Mouse (Mus musculus) C2C12 (cell line): ENCODE measurements around the gene Csnk1e. TPM values are rescaled to one million over a fixed set of nuclear protein-coding genes. Genes with fewer than 3 reads are reported as not detected.

Experiments used
- H3K27me3 ChIP-seq: one replicate; pipeline ENCODE4 v1.6.1; 2011; ENCODE audit not compliant: control insufficient read depth, insufficient read depth, insufficient read length
- H3K36me3 ChIP-seq: one replicate; pipeline ENCODE4 v1.6.1; 2011; ENCODE audit not compliant: control insufficient read depth, insufficient read depth
- H3K4me3 ChIP-seq: one replicate; pipeline ENCODE4 v1.5.1; 2011; ENCODE audit warnings: mild to moderate bottlenecking, control low read depth; ENCODE audit not compliant: poor library complexity, insufficient read depth, severe bottlenecking
- H3K79me2 ChIP-seq: one replicate; pipeline ENCODE4 v1.6.1; 2011; ENCODE audit not compliant: control insufficient read depth, insufficient read depth
- H3K79me3 ChIP-seq: one replicate; pipeline ENCODE4 v1.6.1; 2011; ENCODE audit warnings: low read depth, control low read depth
- H3ac ChIP-seq: one replicate; pipeline ENCODE3; 2011; ENCODE audit warnings: low read depth; ENCODE audit not compliant: control insufficient read depth, insufficient read length
- CEBPB ChIP-seq: IDR thresholded peaks from one replicate; pipeline ENCODE4 v1.6.1; 2011; ENCODE audit warnings: low read depth, mild to moderate bottlenecking, control low read depth, moderate library complexity
- CTCF ChIP-seq: IDR thresholded peaks from one replicate; pipeline ENCODE4 v1.5.1; 2011; ENCODE audit not compliant: control insufficient read depth, insufficient read depth, insufficient read length
- FOSL1 ChIP-seq: IDR thresholded peaks from one replicate; pipeline ENCODE4 v1.8.0; 2011; ENCODE audit warnings: mild to moderate bottlenecking, low read length; ENCODE audit not compliant: poor library complexity, insufficient read depth, severe bottlenecking
- MAX ChIP-seq: IDR thresholded peaks from one replicate; pipeline ENCODE4 v1.6.1; 2011; ENCODE audit warnings: mild to moderate bottlenecking, control low read depth
- MYOD1 ChIP-seq: IDR thresholded peaks from one replicate; pipeline ENCODE4 v1.6.1; 2011; ENCODE audit warnings: low read depth; ENCODE audit not compliant: control insufficient read depth, insufficient read length
- MYOG ChIP-seq: IDR thresholded peaks from one replicate; pipeline ENCODE4 v1.6.1; 2011; ENCODE audit not compliant: control insufficient read depth, insufficient read length; ENCODE audit errors: extremely low read depth
- USF1 ChIP-seq: IDR thresholded peaks from one replicate; pipeline ENCODE4 v1.6.1; 2011; ENCODE audit warnings: low read depth, mild to moderate bottlenecking, control low read depth, moderate library complexity
- polyA plus RNA-seq: library from polyadenylated mRNA; unstranded; fragments of >200 nt; fragmentation: generic; extraction: Trizol; gene quantifications from one replicate; pipeline ENCODE4 v1.2.1, GENCODE M21; 2012; ENCODE audit warnings: missing spikeins

Csnk1e gene
- polyA plus RNA-seq, 1 experiment, result 98.6 TPM

- Histone ChIP-seq H3K36me3 (peaks cover 53% of the 10 kb centered on the region), H3ac (no peak overlapping the region), H3K79me2 (no peaks in the 10 kb centered on the region), H3K4me3 (no peak overlapping the region), H3K27me3 (no peaks in the 10 kb centered on the region), H3K79me3 (no peaks in the 10 kb centered on the region)
- TF ChIP-seq MAX, result no peak
- TF ChIP-seq MYOD1, result no peak
- no peak for TF ChIP-seq CTCF
- TF ChIP-seq MYOG, result no peak
- TF ChIP-seq USF1, result no peak
- TF ChIP-seq CEBPB, result no peak
- no peak for TF ChIP-seq FOSL1
Measured at GRCm38 (mm10) chr15:79417379-79417778, 38.0 kb downstream of the Csnk1e start.

GRCm38 (mm10) chr15:79416460-79417085 is 38.8 kb downstream of the Csnk1e start:
- no peaks in the 10 kb centered on the region for H3K79me2 ChIP-seq
- no peak for TF ChIP-seq MAX
- TF ChIP-seq CEBPB, result no peak
- no peak for TF ChIP-seq CTCF
- TF ChIP-seq USF1, result no peak
- no peak for TF ChIP-seq MYOD1
- TF ChIP-seq FOSL1, result no peak
- TF ChIP-seq MYOG, result no peak
- H3ac ChIP-seq, result no peak overlapping the region
- no peaks in the 10 kb centered on the region for H3K27me3 ChIP-seq
- H3K4me3 ChIP-seq, result no peak overlapping the region
- H3K36me3 ChIP-seq, result peaks cover 45% of the 10 kb centered on the region
- no peaks in the 10 kb centered on the region for H3K79me3 ChIP-seq

GRCm38 (mm10) chr15:79414513-79414912 is 40.9 kb downstream of the Csnk1e start:
- H3K79me2 ChIP-seq, result no peaks in the 10 kb centered on the region
- H3K27me3 ChIP-seq, result no peaks in the 10 kb centered on the region
- no peak overlapping the region for H3K4me3 ChIP-seq
- H3ac ChIP-seq, result no peak overlapping the region
- no peaks in the 10 kb centered on the region for H3K79me3 ChIP-seq
- TF ChIP-seq FOSL1, result peak; percentile 54
- TF ChIP-seq MYOG, result no peak
- no peak for TF ChIP-seq CTCF
- peak; percentile 24 for TF ChIP-seq MYOD1
- TF ChIP-seq MAX, result peak; percentile 77
- TF ChIP-seq USF1, result no peak
- no peak for TF ChIP-seq CEBPB
- peaks cover 26% of the 10 kb centered on the region for H3K36me3 ChIP-seq

- no peak for TF ChIP-seq USF1
- no peak for TF ChIP-seq FOSL1
- no peak for TF ChIP-seq MYOD1
Measured at GRCm38 (mm10) chr15:79413802-79414201, 41.6 kb downstream of the Csnk1e start.

GRCm38 (mm10) chr15:79413201-79413600 is 42.2 kb downstream of the Csnk1e start:
- Histone ChIP-seq H3K79me2 (no peaks in the 10 kb centered on the region), H3ac (no peak overlapping the region), H3K79me3 (no peaks in the 10 kb centered on the region), H3K27me3 (no peaks in the 10 kb centered on the region), H3K36me3 (peaks cover 13% of the 10 kb centered on the region), H3K4me3 (no peak overlapping the region)
- TF ChIP-seq USF1, result no peak

More at GRCm38 (mm10) chr15:79413802-79414201, 41.6 kb downstream of the Csnk1e start:
- Histone ChIP-seq H3K36me3 (peaks cover 19% of the 10 kb centered on the region), H3K27me3 (no peaks in the 10 kb centered on the region), H3K4me3 (no peak overlapping the region), H3ac (no peak overlapping the region), H3K79me2 (no peaks in the 10 kb centered on the region), H3K79me3 (no peaks in the 10 kb centered on the region)

GRCm38 (mm10) chr15:79411363-79412065 is 43.9 kb downstream of the Csnk1e start:
- TF ChIP-seq MYOD1 (no peak), CTCF (peak; percentile 19), CEBPB (no peak)
- H3K4me3 ChIP-seq, result no peak overlapping the region
- no peaks in the 10 kb centered on the region for H3K36me3 ChIP-seq
- no peaks in the 10 kb centered on the region for H3K79me3 ChIP-seq
- no peaks in the 10 kb centered on the region for H3K79me2 ChIP-seq
- H3ac ChIP-seq, result no peak overlapping the region
- H3K27me3 ChIP-seq, result no peaks in the 10 kb centered on the region
